Mouse (Mus musculus): Measurements from ENCODE around the gene Il1rap. TPM values are rescaled to one million over a fixed set of nuclear protein-coding genes. Genes with fewer than 3 reads are reported as not detected.

Il1rap gene
- 10 to 100 TPM in 1 of 2 experiments, 1 to 10 TPM in 1; 8.1 to 10.5 TPM for polyA plus RNA-seq (2017; shearing (Covaris generic))

GRCm38 (mm10) chr16:26581048-26581912 lies at the start of gene Il1rap:
Gene Il1rap (plus strand): TSS chr16:26581704.

Other genes with a start within 250 kb of the Il1rap start
- gene Cldn1, start 209.9 kb upstream of the Il1rap start, polyA plus RNA-seq (2017; shearing (Covaris generic)), result under 1 TPM in 1 of 2 experiments, not detected in 1; 0.15 TPM
- not detected for gene Cldn16, start 118.6 kb upstream of the Il1rap start, polyA plus RNA-seq (2017; shearing (Covaris generic))
- not detected for gene Tmem207, start 54.9 kb upstream of the Il1rap start, polyA plus RNA-seq (2017; shearing (Covaris generic))

All from activated CD4-positive, CD25-positive, alpha-beta regulatory T cell (primary cell).